Mouse (Mus musculus) MN1 (cell line): ENCODE results near the gene Scaf1.
A peak's percentile ranks its signal among the peaks of the same experiment; 100 is the strongest.

Experiments
- DNase-seq: peaks from one replicate; pipeline ENCODE4 v3.0.0-alpha.2; 2016; ENCODE audit warnings: low spot score

Scaf1 gene

DNA sequence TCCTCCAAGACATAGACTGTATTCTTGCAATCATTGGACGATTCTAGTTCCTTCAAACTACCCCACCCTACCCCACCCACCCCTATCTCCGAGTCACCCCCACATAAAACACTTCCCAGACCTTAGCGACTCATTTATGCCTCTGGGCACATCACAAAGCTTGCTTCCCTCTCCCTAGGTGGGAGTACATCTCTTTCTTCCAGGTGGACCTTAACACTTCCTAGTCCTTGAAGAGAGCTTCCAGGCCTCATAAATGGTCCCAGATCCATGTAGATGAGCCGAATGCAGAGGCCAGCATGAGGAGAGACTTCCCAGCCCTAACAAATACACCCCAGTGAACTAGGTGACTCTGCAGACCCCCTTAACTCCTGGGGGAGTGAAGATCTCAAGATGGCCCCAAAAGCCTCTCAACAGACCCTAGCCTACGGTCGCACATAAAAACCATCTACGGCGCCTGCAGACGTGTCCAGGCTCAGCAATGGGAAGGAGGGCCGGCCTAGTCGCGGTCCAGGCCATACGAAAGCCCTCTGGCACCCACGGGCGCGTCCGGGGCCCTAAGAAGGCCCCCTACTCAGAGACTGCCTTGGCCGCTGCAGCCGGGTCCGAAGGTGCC, 713 bp downstream of the Scaf1 start:
- DNase-seq, result no peak

DNA sequence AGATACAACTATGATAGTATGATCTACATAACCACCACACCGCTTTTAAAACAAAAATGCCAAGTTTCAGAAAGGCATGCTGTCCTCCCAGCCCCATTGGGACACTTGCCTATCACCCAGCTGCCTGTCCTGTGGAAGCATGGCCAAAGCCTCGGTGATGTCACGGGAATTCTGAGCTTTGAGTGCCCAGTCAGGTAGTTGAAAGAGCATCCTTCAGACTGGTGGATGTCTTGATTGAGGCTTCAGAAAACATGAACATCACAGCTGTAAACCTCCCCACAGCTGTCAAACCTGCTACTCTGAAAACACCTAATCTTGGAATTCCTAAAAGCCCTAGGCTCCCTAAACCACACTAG, 2.1 kb downstream of the Scaf1 start:
- no peak for DNase-seq

DNA sequence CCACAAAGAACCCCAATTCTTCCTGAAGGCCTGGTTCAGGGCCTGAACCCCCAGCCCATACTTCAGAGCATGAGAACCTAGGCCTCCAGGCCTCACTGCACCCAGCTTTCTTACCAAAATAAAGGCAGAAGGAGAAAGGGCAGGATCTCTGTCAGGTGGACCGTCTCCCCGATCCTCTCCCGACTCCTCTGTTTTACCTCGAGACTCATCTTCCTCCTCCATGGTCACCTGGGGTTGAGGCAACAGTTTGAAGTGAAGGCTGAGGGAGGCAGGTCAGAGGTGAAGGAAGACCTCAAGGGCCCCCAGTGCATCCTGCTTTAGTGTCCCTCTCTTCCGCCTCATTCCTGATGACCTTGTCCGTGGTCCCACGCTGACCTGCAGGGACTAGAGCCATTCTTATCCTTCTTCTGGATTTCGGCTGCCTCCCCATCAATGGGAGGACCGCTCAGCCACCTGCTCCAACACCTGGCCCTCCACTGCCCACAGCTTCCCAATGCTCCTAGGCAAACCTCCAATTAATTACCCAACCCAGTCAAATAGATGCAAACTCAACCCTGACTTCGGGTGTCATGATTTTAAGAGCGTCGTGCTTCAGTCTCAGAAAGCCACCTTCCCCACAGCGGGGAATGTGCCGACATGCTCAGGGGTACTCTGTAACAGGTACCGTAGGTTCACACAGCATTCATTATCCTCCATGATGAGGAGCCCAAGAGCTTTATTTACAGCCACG, 2.6 kb downstream of the Scaf1 start:
- no peak for DNase-seq

DNA sequence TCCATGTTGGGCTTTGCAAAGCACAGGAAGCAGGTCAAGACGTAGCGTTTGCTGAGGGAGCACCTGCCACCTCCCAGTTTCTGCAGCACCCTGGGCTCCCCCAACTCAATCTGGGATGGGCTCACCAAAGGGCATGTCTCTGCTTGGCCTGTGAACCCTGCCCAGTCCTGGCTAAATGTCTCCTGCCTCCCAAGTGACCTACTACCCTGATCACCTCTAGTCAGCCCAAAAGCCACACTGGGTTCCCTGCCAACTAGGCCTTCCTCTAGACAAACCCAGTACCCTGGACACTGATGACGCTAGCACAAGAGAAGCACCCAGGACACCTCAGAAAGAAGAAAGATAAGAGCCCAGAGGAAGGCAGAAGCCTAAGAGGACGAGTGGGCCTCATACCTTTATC, 3.3 kb downstream of the Scaf1 start:
- no peak for DNase-seq

DNA sequence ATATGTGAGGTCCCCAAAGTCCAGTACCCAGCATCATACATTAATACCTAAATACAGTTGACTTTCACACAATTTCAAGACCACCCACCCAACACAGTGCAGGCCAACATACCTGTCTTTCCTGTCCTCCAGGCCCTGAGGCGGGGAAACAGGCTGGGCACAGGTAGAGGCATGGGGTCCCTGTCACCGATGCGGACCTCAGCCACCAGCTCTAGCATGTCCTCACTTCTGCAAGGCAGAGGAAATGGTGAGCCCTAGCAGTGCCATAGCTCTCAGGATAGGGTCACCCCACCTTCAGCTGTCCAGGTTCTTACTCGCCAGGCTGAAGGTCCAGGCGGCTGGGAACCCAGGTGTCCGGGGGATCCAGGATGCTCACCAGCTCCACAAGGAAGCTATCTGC, 4.2 kb downstream of the Scaf1 start:
- DNase-seq, result no peak

DNA sequence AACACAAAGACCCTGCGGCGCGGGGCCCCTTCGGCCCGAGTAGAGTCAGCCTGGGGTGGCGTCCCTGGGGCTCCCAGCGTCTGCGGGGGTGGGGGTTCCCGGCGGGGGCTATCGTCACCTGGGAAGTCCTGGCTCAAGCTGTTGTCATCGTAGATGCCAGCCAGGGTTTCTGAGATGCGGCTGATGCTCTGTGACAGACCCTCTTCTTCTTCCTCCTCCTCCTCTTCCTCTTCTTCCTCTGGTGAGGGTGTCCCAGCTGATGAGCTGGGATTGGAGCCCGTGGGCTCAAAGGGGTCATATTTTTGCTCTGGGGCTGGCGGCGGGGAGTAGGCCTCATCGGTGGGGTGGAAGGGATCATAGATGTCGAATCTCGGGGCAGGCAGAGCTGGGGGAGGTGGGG, 7.8 kb downstream of the Scaf1 start:
- DNase-seq, result no peak

DNA sequence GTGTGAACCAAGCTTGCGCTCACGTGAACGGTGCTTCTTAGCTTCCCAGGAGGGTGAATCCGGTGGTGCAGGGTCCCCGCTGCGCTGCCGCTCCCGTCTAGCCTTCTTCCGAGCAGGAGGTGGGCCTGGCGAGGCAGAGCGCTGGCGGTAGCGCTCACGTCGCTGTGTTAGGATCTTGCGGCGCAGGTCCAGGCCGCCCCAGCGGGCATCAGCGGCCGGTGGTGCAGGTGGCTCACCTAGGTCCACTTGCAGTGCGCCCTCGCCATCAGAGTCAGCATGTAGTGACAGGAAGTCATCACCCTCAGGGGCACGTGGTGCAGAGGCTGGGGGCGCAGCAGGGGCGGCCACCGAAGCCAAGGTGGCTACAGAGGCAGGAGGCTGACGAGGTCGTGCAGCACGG, 8.3 kb downstream of the Scaf1 start:
- no peak for DNase-seq

DNA sequence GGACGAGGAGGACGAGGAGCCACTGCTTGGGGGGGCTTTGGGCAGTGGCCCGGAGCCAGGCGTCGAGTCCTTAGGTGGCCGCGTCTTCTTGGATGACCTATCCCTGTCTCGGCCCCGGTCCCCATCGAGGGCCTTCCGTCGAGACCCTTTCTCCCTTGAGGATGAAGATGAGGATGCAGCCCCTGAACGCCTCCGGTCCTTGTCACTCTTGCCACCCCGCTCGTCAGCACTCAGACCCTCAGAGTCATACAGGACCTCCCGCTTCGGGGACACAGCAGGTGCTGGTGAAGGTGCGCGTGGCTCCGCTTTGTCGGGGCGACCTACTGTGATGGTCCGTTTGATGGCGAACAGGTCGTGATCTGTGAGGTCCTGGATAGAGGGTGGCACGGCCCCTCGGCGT, 9.0 kb downstream of the Scaf1 start:
- DNase-seq, result no peak

DNA sequence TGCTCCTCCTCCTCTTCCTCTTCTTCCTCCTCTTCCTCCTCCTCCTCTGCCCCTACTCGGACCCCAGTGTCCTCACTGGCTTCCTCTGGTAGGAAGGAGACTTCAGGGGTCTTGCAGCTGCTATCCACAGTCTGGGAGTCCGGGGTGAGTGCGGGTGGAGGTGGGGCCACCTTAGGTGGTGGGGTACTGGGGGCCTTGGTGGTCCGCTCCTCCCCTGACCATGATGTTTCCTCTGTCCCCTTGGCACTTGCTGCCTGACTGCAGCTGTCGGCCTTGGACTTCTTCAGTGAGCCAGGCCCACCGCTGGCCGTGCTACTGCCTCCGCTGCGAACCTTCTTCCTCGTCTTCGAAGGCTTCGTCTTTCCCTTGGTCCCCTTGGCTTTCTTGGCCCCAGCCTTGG, 9.7 kb downstream of the Scaf1 start:
- no peak for DNase-seq

DNA sequence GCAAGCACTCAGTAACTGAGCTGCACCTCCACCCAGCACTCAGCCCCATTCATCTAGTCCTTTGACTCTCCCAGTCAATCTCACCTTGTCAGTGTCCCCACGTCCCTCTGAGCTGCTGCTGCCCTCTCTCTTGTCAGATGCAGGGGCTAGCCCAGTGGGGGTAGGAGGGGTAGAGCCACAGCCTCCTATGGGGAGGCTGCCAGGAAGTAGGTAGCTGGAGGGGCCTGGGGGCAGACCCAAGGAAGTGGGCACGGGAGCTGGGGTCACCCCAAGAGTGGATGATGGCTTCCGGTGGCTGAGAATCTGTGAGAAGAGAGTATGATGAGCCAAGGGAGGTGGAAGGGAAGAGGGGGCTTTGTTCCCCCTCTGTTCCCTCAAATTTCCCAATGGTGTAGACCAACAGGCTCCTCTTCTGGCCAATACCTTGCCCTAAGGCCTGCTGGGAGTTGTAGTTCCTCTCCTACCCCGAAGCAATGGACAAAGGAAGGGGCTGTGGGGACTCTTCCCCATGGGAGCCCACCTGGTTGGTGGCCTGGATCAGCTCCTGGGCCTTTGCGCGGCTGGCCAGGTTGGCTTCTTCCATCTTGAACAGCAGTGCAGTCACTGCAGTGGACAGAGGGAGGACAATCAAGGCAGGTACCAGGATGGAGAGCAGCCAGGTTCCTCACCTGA, 10.7 kb downstream of the Scaf1 start:
- DNase-seq, result no peak

DNA sequence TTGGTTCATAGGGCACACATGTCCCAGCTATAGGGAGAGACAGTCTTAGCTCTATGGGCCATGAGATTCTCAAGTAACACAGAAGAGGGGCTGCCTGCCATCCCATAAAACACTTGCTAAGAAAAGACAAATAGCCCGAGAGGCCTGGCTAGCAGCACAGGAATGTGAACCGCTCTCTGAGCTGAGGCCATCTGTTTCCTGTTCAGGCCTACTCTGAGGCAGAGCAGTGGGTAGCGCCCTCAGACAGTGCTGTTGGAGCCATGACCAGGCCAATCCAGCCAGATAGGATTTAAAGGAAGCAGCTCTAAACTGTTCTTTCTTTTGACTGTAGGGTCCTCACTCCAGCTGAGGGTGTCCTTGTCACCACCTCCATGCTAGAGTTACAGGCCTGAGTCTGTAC, 11.6 kb downstream of the Scaf1 start:
- DNase-seq, result no peak

DNA sequence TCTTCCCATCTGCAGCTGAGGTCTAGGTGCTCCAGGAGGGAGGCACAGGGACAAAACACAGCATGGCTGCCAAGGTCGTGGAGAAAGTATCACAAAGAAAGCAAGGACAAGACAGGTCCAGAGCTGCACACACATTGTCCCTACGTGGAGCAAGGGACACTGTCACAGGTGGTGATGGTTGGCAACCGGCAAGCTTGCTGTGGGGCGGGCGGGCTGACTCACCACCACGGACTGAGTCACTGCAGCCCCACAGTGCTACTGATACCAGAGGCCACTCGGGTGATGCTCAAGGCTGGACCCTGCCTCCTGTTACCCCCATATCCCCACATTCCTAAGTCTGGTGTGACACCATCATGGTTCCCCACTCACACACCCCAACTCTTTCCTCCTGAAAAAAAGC, 13.7 kb downstream of the Scaf1 start:
- no peak for DNase-seq

DNA sequence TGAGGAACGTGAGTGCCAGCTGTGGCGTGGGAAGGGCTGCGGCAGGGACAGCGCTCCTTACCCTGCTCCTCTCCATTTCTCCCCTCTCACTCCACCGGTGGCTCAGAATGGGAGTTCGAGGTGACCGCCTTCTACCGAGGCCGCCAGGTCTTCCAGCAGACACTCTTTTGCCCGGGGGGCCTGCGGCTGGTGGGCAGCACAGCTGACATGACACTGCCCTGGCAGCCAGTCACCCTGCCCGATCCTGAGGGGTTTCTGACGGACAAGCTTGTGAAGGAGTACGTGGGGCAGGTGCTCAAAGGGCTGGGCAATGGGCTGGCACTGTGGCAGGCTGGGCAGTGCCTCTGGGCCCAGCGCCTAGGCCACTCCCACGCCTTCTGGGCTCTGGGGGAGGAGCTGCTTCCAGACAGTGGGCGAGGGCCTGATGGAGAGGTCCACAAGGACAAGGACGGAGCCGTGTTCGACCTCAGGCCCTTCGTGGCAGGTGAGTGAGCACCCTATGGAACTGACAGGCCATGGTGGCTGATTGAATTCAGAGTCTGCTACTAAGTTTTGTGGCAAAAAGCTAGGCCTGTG, 15.5 kb downstream of the Scaf1 start:
- DNase-seq, result peak; percentile 30

DNA sequence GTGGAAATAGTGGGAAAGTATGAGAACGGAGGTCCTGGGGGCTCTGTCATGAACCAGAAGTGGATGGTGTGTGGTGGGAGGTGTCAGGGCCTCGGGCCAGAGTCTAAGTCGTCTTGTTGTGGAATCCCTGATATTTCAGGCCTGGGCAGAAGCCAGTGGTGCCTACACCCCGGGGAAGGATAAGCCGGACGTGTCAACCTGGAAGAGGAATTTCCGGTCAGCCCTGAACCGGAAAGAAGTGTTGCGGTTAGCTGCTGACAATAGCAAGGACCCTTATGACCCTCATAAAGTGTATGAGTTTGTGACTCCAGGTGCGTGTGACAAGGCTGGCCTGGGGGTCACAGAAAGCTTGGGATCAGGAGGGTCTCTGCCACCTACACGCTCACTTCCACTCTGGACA, 16.4 kb downstream of the Scaf1 start:
- DNase-seq, result no peak

DNA sequence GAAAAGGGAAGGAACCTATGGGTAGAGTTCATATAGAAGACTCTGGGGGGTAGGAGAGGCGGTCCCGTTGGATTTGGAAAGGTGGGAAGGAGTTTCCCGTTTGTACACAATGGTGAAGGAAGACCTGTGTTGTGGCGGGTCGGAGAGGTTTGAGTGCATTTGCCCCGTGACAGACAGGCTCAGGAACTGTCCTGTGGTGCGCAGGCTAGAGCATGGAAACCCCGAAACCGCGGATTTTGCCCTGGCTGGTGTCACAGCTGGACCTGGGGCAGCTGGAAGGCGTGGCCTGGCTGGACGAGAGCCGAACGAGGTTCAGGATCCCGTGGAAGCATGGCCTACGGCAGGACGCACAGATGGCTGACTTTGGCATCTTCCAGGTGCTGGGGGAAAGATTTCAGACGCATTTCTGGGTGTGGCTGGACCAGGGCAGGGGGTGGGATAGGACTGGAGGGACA, 17.6 kb downstream of the Scaf1 start, which contains the start of gene Bcl2l12:
Gene Bcl2l12, minus strand, starts transcription at position 212 of the 455 bp plus-strand sequence.
- peak; percentile 73 for DNase-seq

DNA sequence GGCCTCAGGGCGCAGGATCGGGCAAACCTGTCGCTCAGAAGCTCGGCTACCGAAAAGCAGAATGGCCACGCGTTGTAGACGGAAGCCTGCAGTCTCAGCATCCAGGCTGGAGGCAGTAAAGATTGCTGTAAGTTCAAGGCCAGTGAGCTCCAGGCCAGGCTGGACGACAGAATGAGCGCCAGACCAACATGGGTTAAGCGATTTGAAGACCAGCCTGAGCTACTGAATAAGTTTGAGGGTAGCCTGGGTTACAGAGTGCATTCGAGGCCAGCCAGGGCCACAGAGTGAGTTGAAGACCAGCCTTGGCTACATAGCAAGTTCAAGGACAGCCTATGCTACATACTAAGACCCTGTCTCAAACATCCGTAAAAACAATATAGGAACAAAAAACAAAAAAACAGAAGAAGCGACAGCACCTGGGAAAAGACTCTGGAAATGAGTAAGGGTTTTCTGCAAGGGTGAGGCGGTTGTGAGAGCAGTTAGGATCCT, 18.2 kb downstream of the Scaf1 start:
- no peak for DNase-seq

DNA sequence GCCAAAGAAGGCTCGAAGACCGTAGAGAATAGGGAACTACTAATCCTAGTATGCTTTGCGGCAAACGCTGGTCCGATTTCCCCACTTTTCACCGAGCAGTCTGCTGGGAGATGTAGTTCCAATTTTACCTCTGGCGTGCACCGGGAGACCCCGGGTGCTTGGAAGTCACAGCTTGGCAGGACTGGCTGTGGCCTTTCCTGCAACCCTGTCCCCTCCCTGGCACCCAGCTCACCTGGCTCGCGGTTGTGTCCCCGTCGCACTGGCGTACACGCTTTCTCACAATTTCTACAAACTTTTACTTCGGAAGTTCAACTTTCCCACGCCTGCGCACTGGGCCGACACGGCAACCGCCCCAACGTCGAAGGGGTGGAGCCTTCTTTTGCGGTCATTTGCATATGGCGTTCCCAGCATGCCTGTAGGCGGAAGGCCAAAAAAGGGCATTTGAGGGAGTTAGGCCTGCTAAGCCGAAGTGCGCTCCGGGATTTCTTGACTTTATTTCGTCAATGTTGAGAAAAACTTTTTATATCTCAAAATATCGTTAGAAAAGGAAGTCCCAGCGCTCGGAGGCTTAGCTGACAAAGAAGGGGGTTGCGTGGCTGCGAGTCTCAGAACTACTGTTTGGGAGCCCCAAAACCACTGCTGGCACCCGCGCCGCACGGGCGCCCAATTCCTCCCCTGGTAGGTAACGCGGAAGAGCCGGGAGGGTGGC, 18.8 kb downstream of the Scaf1 start, which contains the start of gene Irf3:
Gene Irf3, plus strand, starts transcription at position 418 of the 709 bp plus-strand sequence.
- peak; percentile 96 for DNase-seq

DNA sequence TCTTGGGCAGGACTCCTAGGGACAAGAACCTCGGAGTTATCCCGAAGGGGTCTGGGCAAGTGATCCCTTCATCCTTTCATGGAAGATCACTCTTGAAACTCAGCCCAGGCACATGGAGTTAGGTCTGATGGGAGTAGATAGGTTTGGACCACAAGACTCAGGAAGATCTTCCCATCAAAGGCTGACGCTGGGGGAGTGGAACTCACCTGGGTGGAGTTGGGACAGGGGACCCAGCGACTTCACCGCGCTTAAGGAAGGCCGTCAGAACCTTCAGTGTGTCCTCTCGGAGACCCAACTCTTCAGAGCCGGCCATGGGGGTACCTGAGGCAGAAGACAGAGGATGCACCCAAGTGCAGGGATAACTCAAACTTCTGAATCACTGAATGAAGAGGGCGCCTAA, 19.5 kb downstream of the Scaf1 start:
- no peak for DNase-seq

DNA sequence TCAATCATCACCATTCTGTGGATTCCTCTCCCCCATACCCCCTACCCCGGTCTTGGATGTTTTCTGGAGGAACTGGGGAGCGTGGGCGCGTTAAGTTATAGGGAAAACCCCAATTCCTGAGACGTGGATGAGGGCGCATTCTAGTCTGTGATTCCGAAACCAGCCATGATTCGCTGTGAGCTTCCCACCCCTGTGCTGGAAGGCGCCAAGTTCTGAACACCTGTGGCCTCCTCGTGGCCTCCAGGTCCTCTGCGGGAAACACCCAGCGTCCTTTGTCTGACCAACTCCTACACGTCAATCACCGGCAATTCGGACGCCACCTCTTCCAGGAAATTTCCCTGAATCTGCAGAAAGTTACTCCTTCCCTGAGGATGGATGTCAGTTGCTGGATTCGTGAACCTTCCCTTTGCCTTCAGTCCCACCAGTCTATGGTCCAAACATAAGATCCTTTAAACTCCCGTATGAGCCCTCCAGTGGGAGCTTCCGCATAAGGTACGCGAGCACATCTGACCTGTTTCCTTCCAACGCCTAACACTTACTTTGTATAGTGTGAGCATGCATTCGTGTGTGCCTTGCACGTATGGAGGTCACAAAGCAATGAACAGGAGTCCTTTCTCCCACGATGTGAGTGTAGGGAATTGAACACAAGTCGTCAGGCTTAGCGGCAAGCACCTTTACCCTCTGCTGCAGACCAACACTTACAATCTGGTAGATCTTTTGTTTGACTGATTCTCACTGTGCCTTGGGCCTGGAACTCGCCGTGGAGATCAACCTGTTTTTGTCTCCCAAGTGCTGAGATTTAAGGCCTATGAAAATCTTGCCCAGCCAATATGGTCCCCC, 29.1 kb downstream of the Scaf1 start:
- no peak for DNase-seq

DNA sequence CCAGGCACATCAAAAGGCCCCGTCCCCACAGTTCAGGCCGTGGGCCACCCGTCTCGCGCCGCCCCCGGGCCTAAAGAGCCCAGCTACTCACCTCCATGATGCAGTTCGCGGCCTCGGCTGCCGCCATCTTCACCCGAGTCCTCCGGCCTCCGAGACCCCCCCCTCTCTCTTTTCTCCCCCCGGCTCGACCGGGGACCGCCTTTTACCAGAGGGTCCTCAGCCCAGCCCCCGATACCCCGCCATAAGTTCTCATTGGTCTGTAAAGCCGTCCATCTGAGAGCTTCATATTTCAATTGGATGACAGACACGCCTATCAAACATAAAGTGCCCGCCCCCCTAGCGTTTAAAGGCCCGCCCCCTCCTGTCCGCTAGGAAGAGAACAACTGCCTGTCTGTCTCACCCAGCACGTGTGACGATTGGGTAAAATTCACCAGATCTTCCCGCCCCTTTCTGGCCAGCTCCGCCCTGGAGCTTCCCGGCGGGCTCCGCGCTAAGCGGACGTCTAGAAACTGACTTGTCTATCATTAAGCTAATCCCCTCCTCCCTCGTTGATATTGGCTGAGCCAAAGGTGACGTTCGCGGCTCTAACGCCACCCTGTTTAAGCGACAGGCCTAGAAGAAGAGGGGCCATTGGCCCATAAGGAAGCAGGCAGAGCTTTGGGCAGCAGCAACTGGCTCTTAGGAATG, 29.8 kb downstream of the Scaf1 start, which contains the start of gene Prmt1:
Gene Prmt1, minus strand, starts transcription at position 377 of the 687 bp plus-strand sequence.
- peak; percentile 98 for DNase-seq
